Mouse (Mus musculus): ENCODE measurements at regions not wholly inside any gene's neighbourhood (a gene's known extent, or its start where the extent isn't known, plus 50 kb on each side); places are given as distances from the start of the nearest gene placed in this dataset.

DNA sequence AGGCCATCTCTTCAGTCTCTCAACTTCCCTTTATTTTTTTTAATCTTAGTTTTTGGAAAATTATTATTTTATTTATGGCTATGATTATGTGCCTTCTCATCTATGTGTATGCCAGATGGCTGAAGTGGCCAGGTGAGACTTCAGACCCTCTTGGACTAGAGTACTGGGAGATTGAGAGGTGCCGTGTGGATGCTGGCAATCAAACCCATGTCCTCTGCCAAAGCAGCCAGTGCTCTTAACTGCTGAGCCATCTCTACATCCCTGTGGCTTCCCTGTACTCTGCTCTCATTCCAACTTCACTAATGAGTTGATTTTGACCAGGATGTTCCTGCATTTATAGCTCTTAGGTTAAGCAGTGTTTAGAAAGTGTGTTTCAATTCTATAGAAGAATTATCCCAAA is 393.4 kb downstream of the Dcdc2c start:
- TF ChIP-seq POLR2A (IDR thresholded peaks at IDR 0.05; ENCODE audit: extremely low read depth, insufficient read depth, low read length): no peak
- no peak for TF ChIP-seq CTCF (IDR thresholded peaks at IDR 0.05; ENCODE audit: extremely low read depth, insufficient read depth, low read length)

Measured in cortical plate, adult 2 months (tissue).